Mouse (Mus musculus): ENCODE measurements around the gene Prex1. TPM values are rescaled to one million over a fixed set of nuclear protein-coding genes. Genes with fewer than 3 reads are reported as not detected.
A peak's percentile ranks its signal among the peaks of the same experiment; 100 is the strongest.

Prex1 gene
- total RNA-seq, 2 experiments from 2014 or later, result 71.0 to 74.9 TPM

DNA sequence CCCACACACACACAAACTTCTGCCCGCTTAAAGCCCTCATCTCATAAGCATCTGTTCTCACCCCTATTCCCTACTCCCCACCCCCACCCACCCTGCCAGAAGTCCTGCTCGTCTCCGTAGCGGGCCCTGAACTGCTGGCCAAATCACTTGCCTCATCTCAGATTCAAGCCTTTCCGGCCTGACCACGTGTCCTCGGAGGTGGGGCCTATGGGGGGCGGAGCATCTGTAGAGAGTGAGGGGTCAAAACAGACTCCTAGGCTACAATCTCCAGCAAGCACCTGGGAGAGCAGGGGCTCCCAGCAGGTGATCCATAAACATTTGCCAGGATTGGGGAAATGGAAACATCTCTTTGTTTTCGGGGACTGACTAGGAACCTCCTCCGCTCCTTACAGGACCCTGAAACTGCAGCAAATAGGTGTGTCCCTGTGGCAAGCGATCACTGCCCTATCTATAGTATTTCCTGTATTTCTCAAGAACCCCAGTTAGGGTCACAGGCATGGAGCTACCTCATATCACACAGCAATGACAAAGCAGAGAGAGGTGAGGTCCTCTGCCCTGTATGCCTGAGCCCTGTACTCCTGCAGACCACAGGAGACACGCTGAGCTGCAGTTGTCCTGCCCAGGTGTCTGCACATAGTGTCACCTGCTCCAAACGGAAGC, 29.6 kb downstream of the Prex1 start:
- no peak for DNase-seq

DNA sequence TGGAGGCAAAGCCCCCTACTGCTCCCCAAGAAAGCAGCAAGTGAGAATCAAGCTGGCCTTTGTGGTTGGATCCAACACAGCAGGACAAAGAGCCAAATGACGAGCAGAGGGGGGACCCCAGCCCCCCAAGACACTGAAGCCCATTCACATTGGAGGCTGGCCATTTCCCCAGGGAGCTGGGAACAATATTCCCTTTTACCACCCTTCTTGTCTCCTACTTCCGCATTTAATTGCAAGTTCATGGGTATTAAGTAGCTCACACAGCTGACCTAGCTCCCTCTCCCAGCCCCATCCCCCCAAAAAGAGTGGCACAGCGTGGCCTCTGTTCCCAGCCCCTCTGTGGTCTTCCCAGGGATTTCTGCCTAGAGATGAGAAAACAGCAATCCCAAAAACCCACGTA, 30.8 kb downstream of the Prex1 start:
- DNase-seq, result peak; percentile 48 to 59

DNA sequence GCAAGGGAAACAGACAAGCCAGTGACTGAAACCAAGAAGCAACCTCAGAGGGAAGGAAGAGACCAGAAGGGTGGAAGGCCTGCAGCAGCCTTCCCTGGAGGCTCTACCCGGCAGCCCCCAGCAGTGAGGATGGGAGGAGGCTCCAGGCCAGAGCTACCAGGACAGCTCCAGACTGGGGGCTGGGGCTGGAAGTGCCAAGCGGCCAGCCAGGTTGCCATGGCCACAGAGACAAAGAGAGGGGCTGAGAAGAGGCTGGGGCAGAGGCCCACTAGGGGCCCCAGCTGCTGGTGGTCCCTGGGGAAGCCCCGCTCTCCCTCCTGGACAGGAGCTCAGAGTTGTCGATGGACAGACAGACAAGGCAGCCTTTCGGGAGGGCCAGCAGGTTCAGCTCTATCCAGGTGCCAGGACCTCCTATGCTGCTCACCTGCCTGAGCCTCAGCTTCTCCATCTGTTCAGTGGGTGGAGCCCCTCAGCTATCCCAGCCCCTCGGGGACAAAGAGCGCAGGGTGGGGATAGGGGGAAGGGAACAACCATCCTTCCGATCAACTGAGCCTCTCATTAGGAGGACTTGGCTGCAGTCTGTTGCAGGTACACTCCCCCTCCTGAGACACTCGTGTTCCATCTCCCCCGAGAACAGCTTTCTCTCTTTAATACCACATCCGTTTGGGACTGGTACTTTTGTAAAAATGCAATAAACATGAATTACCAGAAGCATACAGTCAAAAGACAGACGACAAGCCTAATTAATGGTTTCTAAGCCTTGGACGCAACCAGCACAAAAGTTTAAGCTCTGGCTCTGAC, 34.5 kb downstream of the Prex1 start:
- no peak for DNase-seq

DNA sequence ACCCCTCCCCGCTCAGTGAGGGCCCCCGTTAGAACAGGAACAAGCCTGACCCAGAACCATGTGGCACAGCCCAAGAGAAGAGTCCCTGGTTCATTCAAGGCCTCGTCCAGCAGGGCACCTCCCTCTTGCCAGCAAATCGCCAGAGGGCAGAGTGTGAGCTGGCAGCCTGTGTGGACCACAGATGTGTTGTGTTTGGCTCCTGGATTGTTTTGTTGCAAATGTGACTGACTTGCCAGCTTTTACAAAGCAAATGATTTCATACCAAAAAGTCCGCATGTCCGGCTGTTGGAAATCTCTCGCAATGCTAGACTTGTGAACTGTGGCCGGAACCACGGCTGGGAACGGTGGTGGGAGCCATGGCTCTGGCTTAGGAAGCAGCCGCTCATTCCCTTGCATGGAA, 36.7 kb downstream of the Prex1 start:
- no peak for DNase-seq

DNA sequence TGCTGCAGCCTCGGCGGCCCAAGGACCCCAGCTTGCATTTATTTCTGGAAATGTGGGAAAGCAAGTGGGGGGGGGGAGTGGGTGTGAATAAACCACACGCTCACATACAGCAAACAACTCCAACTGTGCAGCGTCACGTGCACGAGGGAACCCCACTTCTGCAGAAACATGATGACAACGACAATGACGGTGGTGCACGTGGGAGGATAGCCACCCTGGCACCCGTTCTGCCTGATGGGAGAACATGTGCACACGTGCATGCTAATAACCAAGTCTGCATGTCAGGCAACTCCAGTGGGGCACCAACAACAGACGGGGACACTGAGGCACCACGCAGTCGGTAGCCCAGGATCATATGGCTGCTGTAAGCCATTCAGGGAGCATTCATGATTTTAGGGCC, 37.1 kb downstream of the Prex1 start:
- DNase-seq, result no peak

DNA sequence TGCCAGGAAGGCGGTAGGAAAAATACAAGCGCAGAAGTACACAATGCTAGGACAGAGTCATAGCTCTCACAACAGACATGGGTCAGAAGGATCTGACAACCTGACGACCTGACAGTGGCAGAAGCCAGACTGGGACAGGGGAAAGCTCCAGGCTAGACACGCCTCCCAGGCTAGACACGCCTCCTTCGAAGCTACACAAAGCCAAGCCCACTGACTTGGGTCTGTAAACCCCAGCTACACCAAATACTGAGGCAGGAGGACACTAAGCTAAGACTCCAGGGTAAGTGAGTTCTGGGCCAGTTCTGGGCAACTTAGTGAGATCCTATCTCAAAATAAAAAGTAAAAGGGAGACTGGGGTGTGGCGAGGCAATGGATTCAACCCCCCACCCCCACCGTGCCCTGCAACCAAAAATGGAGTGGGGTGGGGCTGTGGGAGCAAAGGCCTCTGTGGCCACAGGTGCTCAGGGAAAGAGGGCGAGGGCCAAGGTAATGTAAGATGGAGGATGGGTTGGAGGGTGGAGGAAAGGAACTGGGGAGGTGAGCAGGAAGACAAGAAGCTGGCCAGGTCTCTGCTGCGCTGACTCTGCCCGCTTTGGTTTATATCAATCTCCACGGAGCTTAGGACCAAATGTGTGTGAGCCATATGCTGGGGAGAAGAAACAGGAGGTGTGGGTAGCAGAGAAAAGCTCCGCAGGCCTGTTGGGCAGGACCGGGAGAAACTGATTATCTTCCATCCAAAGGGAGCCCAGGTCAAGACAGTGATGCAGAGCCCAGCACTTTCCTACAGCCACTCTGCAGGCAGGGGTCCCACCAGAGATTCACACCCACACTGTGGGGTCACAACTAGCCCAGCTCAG, 37.8 kb downstream of the Prex1 start:
- DNase-seq, result no peak

DNA sequence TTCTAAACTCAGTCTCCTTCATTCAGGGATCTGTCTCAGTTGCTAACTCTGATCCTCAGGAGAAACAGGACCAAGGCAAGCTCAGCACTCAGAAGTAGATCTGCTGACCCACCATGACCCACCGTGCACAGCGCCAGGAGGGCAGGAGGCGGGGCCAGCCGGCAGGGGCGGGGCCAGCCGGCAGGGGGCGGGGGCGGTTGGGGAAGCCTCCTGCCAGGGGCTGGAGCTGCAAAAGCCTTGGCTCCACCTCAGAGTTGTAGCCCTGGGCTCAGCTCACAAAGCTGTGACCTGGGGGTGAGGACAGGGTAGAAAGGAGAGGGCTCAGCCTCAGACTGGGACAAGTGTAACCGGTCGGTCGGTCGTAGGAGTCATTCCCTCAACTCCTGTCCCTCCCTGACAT, 38.9 kb downstream of the Prex1 start:
- DNase-seq, result no peak

DNA sequence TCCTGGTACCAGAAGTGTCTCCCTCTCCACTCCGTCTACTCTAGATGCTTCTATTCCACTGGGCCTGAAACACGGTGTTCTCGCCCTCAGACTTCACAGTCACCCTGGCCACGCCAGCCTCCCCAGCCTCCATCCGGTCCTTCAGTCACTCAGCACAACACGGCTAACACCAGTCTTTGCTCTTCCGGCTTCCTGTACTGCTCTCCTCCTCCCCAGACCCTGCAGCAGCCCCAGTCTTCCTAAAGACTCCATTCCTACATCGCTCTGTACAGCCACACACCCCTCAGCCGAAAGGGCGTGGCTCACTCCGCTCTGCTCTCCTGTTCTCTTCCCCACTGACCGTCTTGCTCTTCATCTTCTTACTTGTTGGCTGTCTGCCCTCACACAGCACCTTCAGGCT, 39.7 kb downstream of the Prex1 start:
- DNase-seq, result no peak

DNA sequence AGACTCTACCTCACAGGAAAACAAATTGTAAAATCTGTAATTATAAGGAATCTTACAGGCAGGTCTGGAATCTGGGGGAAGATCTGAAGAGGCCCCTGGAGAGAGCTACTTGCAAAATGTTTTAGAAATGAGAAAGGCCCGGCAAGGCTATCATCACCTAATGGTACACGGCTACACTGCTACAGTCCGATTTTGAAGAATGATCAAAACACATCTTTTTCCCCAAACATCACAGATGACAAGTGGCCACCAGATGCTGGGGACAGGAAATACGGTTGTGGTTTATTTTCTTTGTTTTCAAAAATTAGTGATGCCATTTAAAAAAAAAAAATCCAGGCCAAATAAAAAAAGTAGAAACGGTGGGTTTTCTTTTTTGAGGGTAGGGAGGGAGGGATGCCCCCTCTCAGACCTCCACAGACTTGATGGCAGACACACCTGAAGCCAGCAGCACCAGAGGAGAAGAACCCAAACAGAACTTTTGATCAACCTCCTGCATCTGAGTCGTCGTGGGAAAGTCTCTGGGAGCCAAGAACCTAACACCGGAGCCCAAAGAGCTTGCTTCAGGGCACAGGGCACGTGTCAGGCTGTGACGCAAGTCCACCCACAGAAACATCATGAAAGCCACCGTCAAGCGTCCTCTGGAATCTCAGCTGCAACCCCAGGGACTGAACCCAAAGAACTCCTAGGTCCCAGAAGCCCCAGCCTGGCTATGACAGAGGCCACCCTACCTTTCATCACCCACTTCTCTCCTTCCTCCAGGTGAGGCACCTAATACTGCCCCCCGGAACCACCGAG, 41.3 kb downstream of the Prex1 start:
- DNase-seq, result no peak

DNA sequence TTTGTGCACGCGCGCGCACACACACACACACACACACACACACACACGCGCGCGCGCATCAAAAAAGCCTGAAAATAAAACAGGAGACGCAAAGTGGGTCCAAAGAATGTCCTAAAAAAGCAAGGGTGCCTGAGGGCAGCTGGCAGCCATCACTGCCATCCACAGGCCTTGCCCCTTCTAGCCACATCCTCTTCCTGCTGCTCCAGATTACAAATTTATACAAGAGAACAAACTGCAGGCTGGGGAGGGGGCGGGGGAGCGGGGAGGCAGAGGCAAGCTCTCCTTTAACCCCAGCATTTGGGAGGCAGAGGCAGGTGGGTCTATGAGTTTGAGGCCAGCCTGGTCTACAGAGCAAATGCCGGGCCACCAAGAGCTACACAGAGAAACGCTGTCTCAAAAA, 42.0 kb downstream of the Prex1 start:
- DNase-seq, result no peak

DNA sequence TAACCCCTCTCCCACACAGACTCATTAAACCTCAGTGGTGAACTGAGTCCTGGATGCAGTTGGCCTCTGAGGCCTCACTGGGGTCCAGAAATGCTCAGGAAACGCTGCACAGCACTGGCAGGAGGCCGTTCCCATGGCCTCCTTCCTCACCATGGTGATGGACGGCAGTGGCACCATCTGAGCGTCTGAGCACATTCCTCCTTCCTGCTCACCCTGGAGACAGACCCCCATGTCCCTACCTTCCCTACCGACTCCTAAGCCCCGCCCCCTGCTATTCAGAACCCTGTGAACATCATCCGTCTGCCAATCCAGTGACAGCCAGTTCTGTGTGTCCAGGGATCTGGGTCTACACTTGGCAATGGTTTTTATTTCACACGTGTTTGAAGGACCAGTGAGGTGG, 42.6 kb downstream of the Prex1 start:
- DNase-seq, result no peak

DNA sequence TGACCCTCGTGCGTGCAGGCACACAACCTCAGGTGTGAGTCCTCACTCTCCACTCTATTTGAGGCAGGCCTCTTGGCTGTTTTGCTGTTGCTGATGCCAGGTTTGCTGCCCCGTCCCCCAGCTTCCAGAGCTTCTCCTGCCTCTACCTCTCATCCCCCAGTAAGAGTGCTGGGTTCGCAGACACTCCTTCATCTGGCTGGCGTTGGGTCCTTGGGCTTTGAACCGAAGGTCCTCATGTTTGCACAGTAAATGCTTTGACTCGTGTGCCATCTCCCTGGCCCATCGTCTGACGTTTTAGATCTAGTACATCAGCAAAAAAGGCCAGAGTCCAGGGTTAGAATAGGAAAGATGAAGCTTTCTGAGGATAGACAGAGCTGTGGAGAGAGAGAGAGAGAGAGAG, 43.7 kb downstream of the Prex1 start:
- no peak for DNase-seq

DNA sequence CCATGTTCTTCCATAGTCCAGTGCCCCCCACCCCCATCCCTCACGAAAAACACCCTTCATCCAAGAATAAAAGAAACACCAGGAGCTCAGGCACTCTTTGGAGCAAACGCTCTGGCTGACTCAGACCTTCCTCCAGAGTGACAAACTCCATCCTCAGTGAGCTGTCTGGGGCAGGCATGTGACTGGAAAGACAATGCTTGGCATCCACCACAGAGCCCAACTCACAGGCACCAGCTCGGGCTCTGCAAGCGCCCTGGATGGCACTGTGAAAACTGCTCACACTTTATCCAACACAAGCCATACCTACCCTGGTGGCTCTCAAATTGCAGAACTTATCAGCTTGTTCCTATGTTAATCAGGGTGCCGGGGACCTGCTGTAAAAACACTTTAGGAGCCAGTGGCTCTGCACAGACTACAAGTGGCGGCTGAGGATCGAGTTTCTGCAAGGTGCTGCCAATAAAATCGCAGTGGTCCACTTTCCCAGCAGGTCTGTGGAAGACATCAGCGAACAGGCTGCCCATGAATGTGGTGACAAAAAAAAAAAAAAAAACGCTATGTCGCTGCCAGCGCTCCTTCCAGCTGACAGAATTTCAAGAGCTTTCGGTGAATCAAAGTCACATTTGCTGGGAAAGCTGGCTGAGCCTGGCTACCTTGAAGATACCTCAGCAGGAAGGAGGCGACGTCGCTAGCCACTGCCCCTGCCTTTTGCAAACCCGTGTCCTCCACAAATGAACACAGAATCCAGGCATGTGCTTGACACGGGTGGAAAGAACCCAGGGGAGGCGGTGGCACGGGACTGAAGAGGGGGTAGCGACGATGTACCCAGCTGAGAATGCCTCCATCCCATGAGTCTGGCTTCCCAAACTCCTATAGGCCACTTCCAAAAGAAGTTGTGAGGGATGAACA, 45.6 kb downstream of the Prex1 start:
- DNase-seq, result peak in 1 of 2 experiments; percentile 40

DNA sequence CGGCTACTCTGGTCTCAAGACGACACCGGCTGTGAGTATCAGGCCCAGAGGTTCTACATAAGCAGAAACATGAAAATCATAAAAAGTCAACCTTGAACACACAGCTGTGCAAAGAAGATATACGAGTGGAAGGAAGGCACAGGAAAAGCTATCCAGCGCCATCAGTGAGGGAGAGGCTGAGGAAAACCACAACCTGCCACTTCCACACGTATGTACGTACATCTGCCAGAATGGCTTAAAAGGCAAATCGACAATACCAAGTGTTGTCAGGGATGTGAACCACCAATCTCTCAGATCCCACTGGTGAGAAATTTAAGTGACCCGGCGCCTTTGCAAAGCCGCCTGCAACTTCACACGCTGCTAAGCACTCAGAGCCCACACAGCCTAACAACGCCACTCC, 47.5 kb downstream of the Prex1 start:
- no peak for DNase-seq

DNA sequence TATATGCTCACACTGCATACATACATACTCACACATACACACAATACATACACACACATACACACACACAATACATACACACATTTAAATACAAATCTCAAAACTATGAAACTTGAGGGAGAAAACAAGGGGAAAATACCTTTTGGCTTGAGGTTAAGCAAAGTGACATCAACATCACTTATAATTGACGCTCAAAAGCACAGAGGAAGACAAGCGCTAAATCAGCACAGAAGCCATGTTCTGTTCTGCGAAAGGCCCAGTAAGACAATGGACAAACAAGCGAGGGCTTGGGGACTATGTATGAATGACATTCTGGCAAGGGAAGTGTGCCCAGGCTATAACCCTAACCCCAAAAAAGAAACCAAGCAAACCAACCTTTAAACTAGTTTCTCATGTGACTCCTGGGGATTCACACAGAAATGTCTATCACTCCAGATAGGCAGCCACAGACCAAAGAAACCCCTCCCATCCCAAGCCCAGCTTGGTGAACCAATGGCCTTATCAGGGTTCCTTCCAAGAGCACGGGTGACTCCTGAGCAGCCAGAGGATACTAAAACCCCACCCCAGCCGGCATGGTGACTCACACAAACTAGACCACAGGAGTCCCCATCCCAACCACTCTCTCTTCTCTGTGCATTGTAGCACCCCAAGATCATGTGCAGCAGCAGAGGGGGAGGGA, 48.2 kb downstream of the Prex1 start:
- DNase-seq, result no peak

DNA sequence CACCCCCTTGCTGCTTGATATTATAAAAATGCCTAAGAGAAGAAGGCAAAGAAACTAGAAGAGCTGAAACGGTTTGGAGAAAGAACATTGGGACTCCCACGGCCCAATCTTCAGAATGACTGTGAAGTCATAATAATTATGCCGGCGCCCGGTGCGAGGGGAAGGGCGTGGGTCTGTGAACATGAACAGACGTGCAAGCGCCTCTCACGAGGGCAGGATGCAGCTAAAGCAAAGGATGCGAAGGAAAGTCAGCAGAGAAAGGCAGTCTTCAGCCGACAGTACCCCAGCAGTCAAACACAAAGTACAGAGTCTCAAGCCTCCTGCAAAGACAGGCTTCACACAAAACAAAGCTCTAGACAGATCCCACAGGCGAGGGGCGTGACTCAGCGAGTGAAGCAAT, 49.1 kb downstream of the Prex1 start:
- DNase-seq, result no peak

DNA sequence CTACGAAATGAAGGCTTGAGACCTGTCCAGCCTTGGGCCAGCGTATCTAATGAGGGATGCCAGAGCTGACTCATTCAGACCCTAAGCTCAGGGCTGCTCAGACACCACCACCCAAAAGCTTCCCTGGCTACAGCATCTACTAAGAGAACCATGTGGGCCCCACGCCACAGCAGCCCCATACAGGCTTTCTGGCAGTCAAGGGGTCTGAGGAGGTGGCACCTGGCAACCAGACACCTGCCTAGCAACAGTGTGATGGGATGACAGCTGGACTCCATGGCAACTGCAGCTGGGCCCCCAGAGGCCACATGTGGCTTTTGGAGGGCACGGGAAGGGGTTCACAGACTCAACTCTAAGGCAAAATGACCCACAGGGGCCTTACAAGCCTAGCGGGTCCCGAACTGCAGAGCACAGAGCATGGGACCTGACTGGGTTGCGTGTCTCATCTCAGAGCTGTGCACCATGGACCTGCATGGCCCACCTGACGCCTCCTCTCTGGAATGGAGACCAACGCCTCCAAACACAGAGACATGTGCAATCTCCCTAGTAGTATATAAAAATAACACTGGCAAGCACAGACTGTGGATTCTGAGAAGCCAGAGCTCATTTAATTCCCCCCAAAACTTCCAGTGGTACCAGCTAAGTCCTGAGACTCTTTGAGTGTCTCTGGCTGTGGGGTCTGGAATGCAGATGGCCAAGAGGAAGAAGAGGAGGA, 50.2 kb downstream of the Prex1 start:
- no peak for DNase-seq

DNA sequence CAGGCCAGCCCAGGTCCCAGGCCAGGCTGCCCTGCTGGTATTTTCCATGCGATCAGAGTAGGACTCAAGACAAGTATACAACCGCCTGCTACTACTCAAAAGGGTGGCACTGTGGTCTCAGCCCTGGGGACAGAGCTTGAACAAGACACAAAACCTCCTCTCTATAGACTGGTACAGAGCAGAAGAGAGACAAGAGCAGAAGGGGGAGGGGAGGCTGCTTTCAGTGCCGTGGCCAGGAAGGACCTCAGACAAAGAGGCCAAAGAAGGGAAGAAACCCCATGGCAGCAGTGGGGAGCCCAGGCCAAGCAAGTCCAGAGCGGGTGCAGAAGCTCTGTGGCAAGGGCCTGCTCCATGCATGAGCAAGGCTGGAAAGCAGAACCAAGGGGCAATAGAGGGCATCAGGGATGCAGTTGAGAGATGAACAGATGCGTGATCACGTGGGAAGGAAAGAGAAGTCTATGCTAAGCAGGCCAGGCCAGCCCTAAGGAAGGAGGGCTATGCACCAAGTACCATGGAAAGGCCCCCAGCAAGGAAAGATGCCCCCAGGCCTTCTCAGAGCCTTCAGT, 51.0 kb downstream of the Prex1 start:
- DNase-seq, result no peak

DNA sequence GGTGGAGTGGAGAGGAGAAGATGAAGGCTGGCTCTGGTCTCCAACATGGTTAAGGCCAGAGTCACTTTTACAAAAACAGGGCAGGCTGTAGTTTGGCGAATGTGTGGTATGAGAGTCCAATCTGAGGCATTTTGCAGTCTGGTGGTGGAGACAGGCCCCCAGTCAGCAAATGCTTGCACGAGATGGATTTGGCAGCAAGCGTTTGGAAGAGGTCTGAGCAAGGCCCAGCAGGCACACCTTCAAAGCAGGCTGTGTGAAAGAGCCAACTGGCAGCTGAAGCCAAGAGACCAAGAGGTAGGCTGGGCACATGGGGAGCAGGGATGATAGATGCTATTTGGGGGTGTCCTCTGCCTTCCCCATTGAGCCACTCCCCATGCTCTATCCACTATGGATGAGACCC, 51.7 kb downstream of the Prex1 start:
- no peak for DNase-seq

DNA sequence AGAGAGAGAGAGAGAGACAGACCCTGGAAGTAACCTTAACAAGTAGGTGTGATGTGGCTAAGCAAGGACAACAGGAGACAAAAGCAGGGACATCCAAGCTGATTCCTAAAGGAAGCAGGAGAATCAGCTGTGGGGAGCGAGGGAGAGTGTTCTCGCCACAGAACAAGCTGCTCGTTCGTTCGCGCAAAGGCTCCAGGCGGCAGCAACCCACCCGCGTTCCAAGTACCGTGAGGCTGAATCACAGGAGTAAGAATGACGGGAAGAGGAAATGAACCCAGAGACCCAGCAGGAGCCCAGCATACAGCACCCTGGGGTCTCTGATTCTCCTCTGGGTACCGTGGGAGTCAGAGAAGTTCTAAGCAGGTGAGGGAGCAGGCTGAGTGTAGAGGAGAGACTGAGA, 52.1 kb downstream of the Prex1 start:
- no peak for DNase-seq
